Mouse (Mus musculus): ENCODE results near the gene Asrgl1. TPM values are rescaled to one million over a fixed set of nuclear protein-coding genes. Genes with fewer than 3 reads are reported as not detected.

Asrgl1 gene
- polyA plus RNA-seq (2015; fragmentation: Nextera tagmentation; extraction: Ambion mirVana): 7.1 and 7.4 TPM in 2 replicates

DNA sequence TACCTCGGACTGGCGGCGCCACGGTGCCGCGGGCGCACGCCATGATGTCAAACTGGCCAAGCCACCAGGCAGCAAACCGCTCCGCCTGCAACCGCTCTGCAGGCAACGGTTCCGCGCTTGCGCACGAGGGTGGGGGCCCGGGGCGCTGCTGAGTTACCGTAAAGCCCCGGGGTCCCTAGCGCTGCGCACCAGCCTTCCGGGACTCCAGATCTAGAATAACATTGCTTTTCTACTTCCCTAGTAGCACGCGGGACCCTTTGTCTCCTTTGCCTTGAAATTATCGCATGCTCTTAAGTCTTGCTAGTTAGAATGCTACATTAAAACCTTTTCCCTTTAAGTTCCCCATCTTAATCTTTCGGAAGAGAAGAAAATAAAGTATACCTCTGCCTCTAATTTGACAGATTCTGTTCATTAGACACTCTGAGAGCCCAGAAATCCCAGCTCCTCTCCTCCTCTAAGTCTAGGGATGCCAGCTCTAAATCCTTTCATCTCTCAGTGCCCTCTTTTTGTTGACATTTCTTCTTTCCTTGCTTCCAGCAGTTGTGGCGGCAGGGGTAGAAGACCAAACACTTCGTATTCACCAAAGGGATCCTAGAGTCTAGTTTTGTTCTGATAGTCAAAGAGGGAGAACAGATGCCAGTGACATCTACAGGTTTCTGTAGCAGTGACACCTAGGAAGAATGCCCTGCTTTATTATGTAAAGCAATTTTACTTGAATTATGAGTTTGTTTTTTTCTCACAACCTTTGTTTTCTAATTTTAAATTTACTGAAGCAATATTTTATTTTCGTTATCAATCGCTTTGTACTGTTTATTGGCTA, at the start of gene Asrgl1:
Asrgl1 (minus strand) TSS at position 125 of the 820 bp plus-strand sequence.

DNA sequence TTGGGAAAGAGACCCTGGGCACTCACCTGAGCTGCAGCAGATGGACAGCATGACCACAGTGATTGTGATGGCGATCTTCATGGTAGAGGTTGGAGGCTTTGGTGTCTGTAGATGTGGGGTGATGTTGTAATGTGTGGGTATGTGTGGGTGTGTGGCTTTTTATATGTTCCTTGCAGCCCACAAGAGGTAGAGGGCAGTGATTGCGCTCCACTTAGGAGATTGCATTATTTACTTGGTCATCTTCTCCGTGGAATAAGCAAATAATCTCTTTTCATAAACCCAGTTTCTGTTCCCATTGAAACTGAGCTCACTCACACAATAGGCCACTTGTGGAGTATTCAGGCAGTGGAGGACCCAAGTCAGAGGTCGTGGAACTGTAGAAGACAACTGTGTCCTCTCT, 47.6 kb downstream of the Asrgl1 start, which contains the start of gene Scgb1a1:
Scgb1a1 (minus strand) TSS at position 138 of the 400 bp plus-strand sequence.

Other genes with a start within 250 kb of the Asrgl1 start
- gene 1810009A15Rik, start 246.8 kb downstream of the Asrgl1 start, polyA plus RNA-seq (2015; fragmentation: Nextera tagmentation; extraction: Ambion mirVana): 43.6 and 48.9 TPM in 2 replicates
- gene Gm49416, start 246.7 kb downstream of the Asrgl1 start, polyA plus RNA-seq (2015; fragmentation: Nextera tagmentation; extraction: Ambion mirVana): not detected in 2 replicates
- gene Ints5, start 242.6 kb downstream of the Asrgl1 start, polyA plus RNA-seq (2015; fragmentation: Nextera tagmentation; extraction: Ambion mirVana): 17.3 and 17.5 TPM in 2 replicates
- gene Ganab, start 237.6 kb downstream of the Asrgl1 start, polyA plus RNA-seq (2015; fragmentation: Nextera tagmentation; extraction: Ambion mirVana): 33.1 and 33.2 TPM in 2 replicates
- 24.3 and 24.5 TPM in 2 replicates for gene B3gat3, start 215.3 kb downstream of the Asrgl1 start, polyA plus RNA-seq (2015; fragmentation: Nextera tagmentation; extraction: Ambion mirVana)
- gene Rom1, start 206.3 kb downstream of the Asrgl1 start, polyA plus RNA-seq (2015; fragmentation: Nextera tagmentation; extraction: Ambion mirVana): 3.6 and 4.3 TPM in 2 replicates
- 22.1 and 22.6 TPM in 2 replicates for gene Eml3, start 206.1 kb downstream of the Asrgl1 start, polyA plus RNA-seq (2015; fragmentation: Nextera tagmentation; extraction: Ambion mirVana)
- 63.5 and 67.4 TPM in 2 replicates for gene Mta2, start 193.8 kb downstream of the Asrgl1 start, polyA plus RNA-seq (2015; fragmentation: Nextera tagmentation; extraction: Ambion mirVana)
- 13.0 and 13.9 TPM in 2 replicates for gene Tut1, start 181.8 kb downstream of the Asrgl1 start, polyA plus RNA-seq (2015; fragmentation: Nextera tagmentation; extraction: Ambion mirVana)
- gene Eef1g, start 168.6 kb downstream of the Asrgl1 start, polyA plus RNA-seq (2015; fragmentation: Nextera tagmentation; extraction: Ambion mirVana): 257 TPM in 2 replicates
- 99.1 and 107 TPM in 2 replicates for gene Ahnak, start 146.4 kb downstream of the Asrgl1 start, polyA plus RNA-seq (2015; fragmentation: Nextera tagmentation; extraction: Ambion mirVana)
- gene Scgb1a1, start 47.7 kb downstream of the Asrgl1 start, polyA plus RNA-seq (2015; fragmentation: Nextera tagmentation; extraction: Ambion mirVana): 0.30 TPM in 1 of 2 replicates, not detected in the other